Mouse (Mus musculus) kidney, postnatal 4 days (tissue): ENCODE results near the gene Rai1.

Experiments used
- DNase-seq, 2 experiments: peaks; one replicate each; pipeline ENCODE4 v3.0.0; 2021; ENCODE audit warnings: mixed read lengths in 2 of 2

The Rai1 gene

GRCm38 (mm10) chr11:60127863-60128512 is 23.2 kb downstream of the Rai1 start:
- DNase-seq, result peak in 1 of 2 experiments; percentile 18

- peak; percentile 9 to 17 for DNase-seq
Observed at GRCm38 (mm10) chr11:60130516-60130915, 25.7 kb downstream of the Rai1 start.

- DNase-seq, result no peak
Observed at GRCm38 (mm10) chr11:60132061-60132460, 27.2 kb downstream of the Rai1 start.

- no peak for DNase-seq
Observed at GRCm38 (mm10) chr11:60136491-60136890, 31.7 kb downstream of the Rai1 start.

- no peak for DNase-seq
Observed at GRCm38 (mm10) chr11:60137170-60137569, 32.4 kb downstream of the Rai1 start.

DNA sequence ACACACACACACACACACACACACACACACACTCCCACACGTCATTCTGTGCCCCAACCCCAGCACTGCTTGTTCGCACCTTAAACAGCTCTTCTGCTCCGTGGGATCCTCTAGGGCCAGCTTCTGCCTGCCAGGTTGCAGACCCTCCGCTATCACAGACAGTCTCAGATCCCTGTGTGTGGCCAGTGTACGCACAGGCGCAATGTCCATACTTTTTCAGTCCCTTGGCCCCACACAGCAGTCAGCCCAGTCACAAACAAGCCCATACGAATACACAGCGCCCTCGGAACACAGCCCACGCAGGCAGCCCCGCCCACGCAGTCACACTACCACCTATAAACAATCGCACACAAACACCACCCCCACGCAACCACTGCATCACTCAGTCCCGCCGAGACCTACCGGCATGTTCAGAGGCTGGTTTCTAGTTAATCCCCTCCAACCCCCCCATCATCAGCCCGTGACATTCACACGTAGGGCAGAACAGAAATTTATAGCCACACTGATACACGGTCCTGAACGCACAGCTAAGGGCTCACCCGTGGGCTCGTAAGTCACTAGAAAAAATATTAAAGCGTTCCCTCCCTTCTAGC is 34.4 kb downstream of the Rai1 start:
- DNase-seq, result peak; percentile 57 to 72

- peak; percentile 79 to 87 for DNase-seq
Observed at GRCm38 (mm10) chr11:60139734-60140371, 35.0 kb downstream of the Rai1 start.

DNA sequence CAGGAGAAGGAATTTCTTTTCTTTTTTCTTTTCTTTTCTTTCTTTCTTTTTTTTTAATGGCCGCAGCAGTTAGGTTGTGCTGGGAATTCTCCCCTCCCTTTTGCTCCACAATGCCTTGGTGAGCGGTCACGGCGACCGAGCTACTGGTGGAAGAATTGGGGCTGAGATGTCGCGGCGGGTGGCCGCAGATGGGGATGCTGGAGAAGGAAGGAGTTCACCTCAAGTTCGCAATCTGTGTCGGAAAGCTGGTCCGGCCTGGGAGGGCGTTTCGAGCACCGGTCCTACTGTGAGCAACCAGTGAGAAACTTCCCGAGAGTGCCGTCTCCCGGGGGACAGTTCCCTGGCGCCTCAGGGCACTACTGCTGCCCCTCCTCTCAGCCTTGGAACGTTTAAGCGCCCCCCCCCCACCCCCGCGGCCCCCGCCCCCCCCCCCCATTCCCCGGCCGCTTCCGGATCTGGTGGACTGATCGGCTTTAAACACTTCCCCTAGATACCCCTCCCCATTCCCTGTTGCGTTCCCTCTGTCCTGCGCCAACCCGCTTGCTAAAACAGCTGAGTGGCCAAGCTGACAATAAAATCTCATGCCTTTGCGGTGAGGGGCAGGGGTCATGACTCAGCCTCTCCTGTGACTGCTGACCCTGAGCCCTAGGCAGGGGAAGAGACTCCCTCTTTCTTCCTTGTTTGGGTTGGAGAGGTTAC is 35.9 kb downstream of the Rai1 start:
- peak; percentile 38 to 52 for DNase-seq

DNA sequence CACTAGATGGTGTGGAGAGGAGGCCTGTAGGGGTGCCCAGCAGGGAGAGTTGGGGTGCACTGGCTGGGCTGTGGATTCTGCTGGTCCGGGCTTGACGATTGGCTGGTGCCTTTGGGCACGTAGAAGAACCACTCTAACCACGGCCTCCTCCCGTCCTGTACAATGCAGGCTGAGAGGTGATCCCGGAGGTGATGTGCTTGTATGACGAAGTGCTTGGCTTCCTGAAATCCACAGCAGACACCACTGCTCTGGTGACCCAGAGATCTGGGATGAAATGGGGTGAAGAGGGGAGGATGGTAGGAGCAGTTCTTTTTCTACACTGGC is 36.4 kb downstream of the Rai1 start:
- DNase-seq, result no peak

- DNase-seq, result no peak
Observed at GRCm38 (mm10) chr11:60143086-60143485, 38.3 kb downstream of the Rai1 start.

DNA sequence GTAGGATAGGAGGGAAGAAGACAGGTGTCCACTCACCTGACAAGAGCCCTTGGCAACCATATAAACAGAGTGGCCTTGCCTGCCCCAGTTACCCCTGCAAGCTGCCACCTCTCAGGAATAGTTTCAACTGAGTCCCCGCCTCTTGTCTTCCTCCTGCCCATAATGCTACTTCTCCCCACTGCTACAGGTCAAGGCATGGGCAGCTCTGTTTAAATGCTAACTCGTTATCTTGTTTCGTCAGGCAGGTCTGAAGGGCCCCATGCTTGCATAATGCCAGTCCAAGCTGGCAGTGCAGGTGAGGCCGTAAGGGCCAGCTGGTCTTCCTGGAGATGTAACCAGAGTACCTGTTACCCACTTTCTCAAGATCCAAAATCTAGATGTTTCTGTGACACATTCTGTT is 41.4 kb downstream of the Rai1 start:
- DNase-seq, result no peak

DNA sequence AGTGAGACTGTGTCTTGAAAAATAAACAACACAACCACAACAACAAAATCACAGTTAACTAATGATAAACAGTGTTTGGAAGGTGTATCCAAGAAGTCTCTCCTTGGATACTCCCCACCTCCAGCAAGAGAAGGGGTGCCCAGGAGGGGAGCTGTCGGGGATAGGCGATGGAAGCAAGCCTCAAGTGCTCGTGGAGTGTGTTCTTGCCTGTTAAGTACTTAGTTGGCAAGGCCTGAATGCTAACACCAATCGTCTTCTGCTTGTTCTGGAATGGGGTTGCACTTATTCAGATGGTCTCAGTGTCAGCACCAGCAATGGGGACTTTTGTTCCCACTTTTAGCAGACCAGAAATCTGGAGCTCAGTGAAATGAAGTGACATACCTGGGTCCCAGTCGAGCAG is 43.8 kb downstream of the Rai1 start:
- DNase-seq, result no peak

DNA sequence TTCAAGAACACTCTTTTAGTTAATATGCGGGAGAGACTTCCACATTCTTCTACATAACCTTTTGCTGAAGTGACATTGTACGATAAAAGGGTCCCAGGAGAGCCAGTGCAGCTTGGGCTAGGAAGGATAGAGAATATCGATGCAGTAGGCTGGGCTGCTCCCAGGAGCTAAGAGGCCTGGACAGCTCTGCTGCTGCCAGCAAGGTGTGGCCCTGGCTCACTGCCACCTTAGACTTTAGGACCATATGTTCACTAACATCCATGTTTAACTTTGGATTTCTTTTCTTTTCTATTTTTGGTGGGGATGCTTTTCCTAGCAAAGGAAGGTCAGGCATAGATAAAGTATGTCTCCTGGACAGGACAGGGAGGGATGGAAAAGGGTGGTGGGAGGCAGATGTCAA is 44.3 kb downstream of the Rai1 start:
- no peak for DNase-seq

GRCm38 (mm10) chr11:60150677-60151076 is 45.9 kb downstream of the Rai1 start:
- DNase-seq, result no peak

DNA sequence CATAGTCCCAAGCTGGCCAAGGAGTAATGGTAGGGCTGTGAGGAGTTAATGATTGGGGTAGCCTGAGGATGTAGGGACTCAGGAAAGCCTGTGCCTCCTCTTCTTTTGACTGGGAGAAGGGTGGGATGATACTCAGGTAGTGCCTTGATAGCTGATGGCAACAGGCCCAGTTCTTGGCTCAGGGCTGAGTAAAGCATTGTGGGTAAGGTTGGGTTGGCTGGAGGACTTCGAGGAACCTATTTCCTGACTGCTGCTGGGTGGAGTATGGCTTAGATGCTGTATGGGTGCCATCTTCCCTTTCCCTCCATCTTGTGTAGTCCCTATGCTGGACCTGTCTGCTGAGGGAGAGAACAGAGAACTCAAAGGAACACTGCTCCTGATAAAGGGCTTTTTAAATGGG is 47.5 kb downstream of the Rai1 start:
- no peak for DNase-seq

DNA sequence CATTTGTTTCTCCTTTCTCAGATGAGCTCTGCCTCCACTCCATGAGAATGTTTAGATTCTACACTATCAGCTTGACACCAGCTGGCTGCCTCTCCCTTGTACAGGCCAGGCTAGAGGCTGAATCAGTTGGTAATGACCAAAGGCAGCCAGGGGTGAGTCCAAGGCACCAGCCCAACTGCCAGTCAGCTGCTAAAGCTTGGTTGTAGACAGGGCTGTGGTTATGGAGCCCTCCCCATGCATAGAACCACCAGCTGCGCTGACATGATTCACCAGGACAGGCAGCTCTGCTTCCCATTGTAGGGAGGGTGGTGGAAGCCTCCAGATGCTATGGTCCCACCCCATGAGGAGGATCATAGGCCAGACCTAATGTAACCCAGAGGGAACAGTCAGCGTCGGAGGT is 49.1 kb downstream of the Rai1 start:
- no peak for DNase-seq

- DNase-seq, result no peak
Observed at GRCm38 (mm10) chr11:60155690-60156089, 50.9 kb downstream of the Rai1 start.

- DNase-seq, result no peak
Observed at GRCm38 (mm10) chr11:60158271-60158670, 53.5 kb downstream of the Rai1 start.

DNA sequence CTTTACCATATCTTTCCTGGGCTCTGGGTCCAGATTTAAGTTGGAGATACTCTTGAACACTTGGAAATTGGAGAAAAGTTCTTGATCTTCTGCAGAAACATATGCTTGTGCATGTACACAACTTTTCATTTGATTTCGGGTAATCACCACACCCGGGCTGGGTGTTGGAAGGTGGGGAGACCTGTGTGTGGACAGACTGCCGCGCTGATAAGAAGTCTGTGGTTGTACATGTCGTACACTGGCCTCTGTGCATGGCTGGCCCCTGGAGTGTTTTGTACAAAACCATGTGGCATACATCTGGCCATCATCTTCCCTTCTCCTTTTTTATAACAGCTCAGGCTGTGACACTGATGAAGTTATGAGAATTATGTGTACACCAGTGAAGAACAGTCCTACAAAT is 55.1 kb downstream of the Rai1 start:
- no peak for DNase-seq

- no peak for DNase-seq
Observed at GRCm38 (mm10) chr11:60160454-60161114, 55.8 kb downstream of the Rai1 start.

- no peak for DNase-seq
Observed at GRCm38 (mm10) chr11:60161146-60161874, 56.5 kb downstream of the Rai1 start.

DNA sequence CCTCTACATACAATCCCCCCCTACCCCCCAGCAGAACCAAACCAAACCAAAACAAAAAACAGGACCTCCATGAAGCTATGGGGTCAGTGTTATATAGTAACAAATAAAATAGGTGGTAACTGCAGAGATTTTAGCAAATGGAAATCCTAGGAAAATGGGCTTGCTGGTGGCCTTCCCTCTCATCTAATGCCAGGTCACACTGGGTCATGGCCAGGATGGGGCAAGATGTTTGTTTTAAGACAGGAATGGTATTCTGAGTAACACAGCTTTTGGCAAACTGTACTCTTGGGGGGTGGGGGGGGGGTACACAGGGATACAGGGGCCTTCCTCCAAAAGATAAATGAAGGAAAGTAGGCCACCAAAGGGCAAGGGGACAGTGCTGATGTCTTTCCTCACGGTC is 57.7 kb downstream of the Rai1 start:
- DNase-seq, result no peak

DNA sequence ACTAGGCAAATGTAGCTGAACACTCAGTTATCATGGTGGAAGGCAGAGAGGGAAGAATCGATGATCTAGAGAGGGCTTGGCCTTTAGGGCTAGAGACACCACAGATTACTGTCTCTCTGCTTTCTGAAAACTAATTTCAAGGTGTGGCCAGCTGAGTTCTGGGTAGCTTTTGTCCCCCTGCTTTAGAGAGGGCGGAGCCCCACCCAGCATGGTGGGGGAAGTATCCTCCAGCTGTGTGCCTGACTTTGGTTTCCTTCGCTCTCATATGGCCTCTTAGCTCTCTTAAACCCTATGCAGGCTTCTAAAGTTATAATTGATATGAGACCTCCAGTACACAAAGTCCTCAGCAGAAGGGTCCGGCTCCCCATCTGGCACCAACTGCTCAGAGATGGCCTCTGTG is 58.5 kb downstream of the Rai1 start:
- DNase-seq, result no peak
